Mouse (Mus musculus): ENCODE data around the gene Tmem45a2.

- TF ChIP-seq POLR2A (IDR thresholded peaks at IDR 0.05; ENCODE audit: low read depth, low read length) (no peak), CTCF (IDR thresholded peaks at IDR 0.05; ENCODE audit: extremely low read depth, insufficient read length, insufficient replicate concordance, low read depth, low read length) (no peak)
These were observed 8.4 kb upstream of the Tmem45a2 start for GRCm38 (mm10) chr16:57079577-57079976.
